Mouse (Mus musculus) heart, embryonic 12.5 days (tissue): ENCODE measurements at regions not wholly inside any gene's neighbourhood (a gene's known extent, or its start where the extent isn't known, plus 50 kb on each side); places are given as distances from the start of the nearest gene placed in this dataset.

Source experiments
- ATAC-seq: fragments of 200-750 bp; cut with Nextera tagmentation; 2 replicates; pipeline ENCODE4 v1.8.0; 2017; ENCODE audit warnings: moderate TSS enrichment, moderate library complexity; ENCODE audit not compliant: insufficient number of reproducible peaks, low FRiP score
- H3K27ac ChIP-seq: fragments of 300-500 bp; sonication (generic); 2 replicates; pipeline ENCODE4 v1.5.1; 2016; ENCODE audit warnings: mild to moderate bottlenecking, moderate library complexity; ENCODE audit not compliant: poor library complexity, severe bottlenecking
- H3K27me3 ChIP-seq: fragments of 300-500 bp; sonication (generic); replicated peaks from 2 replicates; pipeline ENCODE4 v1.6.1; 2016; ENCODE audit warnings: mild to moderate bottlenecking, moderate library complexity
- H3K36me3 ChIP-seq: fragments of 300-500 bp; sonication (generic); 2 replicates; pipeline ENCODE4 v1.6.1; 2016; ENCODE audit warnings: mild to moderate bottlenecking, moderate library complexity
- H3K4me1 ChIP-seq: fragments of 300-500 bp; sonication (generic); replicated peaks from 2 replicates; pipeline ENCODE4 v1.6.1; 2016; ENCODE audit warnings: mild to moderate bottlenecking
- H3K4me2 ChIP-seq: fragments of 300-500 bp; sonication (generic); 2 replicates; pipeline ENCODE4 v1.6.1; 2016; ENCODE audit warnings: mild to moderate bottlenecking, moderate library complexity
- H3K4me3 ChIP-seq: fragments of 300-500 bp; sonication (generic); 2 replicates; pipeline ENCODE4 v1.5.1; 2016; ENCODE audit warnings: mild to moderate bottlenecking
- H3K9ac ChIP-seq: fragments of 300-500 bp; sonication (generic); 2 replicates; pipeline ENCODE4 v1.6.1; 2016; ENCODE audit warnings: mild to moderate bottlenecking, moderate library complexity
- H3K9me3 ChIP-seq: fragments of 300-500 bp; sonication (generic); replicated peaks from 2 replicates; pipeline ENCODE4 v1.6.1; 2016; ENCODE audit warnings: mild to moderate bottlenecking, moderate library complexity
- WGBS: fragments of 180-500 bp; shearing (Covaris S2); methylation state at CpG from one replicate; pipeline ENCODE4 v1.1.7; 2016; 5-methylcytosine and 5-hydroxymethylcytosine counted together

DNA sequence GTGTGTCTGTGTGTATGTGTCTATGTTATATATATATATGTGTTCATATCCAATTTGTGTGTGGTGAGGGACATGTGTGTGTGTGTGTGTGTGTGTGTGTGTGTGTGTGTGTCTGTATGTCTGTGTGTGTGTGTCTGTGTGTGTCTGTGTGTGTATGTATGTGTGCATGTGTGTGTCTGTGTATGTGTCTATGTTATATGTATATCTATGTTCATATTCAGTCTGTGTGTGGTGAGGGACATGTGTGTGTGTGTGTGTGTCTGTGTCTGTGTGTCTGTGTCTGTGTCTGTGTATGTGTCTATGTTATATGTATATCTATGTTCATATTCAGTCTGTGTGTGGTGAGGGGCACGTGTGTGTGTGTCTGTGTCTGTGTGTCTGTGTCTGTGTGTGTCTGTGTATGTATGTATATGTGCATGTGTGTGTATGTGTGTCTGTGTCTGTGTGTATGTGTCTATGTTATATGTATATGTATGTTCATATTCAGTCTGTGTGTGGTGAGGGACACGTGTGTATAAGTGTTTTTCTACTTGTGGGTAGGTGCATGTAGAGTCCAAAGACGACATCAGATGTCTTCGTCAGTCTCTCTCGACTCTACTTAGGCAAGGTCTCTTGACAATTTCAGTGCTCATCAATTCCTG lies 370.5 kb upstream of the Slc7a11 start:
- H3K27ac ChIP-seq, result no peak overlapping the region
- H3K9me3 ChIP-seq, result no peaks in the 10 kb centered on the region
- no peak overlapping the region for H3K9ac ChIP-seq
- peaks cover 14% of the 10 kb centered on the region; the same call in 1 of the 2 replicates for H3K4me1 ChIP-seq
- H3K4me2 ChIP-seq, result no peak overlapping the region
- no peak overlapping the region for H3K4me3 ChIP-seq
- no peaks in the 10 kb centered on the region for H3K36me3 ChIP-seq
- ATAC-seq, result no peak
- H3K27me3 ChIP-seq, result no peaks in the 10 kb centered on the region
- WGBS, result 86% methylated on average over 5 of the region's 5 CpGs

DNA sequence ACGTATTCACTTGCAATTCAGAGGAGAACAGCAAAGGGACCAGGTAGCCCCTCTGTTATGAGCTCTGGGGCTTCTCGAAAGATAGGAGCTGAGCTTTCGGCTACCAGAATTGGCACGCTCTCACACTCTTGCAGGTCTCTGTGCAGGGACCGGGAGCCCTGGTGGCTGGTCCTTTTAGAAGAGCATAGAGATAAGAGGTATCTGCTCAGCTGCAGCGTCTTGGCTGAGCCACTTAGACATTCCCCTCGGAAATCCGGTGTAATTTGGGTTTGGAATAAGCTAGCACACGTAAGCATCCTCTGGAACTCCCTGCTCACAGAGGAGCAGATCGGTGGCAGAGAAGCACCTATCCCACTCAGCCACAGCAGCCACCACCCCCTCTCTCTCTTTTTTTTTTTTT lies 372.3 kb upstream of the Slc7a11 start:
- H3K9ac ChIP-seq, result no peak overlapping the region
- no peak for ATAC-seq
- H3K4me3 ChIP-seq, result no peak overlapping the region
- no peak overlapping the region for H3K27ac ChIP-seq
- no peaks in the 10 kb centered on the region for H3K9me3 ChIP-seq
- no peaks in the 10 kb centered on the region for H3K27me3 ChIP-seq
- H3K4me1 ChIP-seq, result peaks cover 14% of the 10 kb centered on the region; the same call in 1 of the 2 replicates
- peak overlapping the region; percentile 53 for H3K4me2 ChIP-seq
- no peaks in the 10 kb centered on the region for H3K36me3 ChIP-seq
- WGBS, result 37% methylated on average over 10 of the region's 10 CpGs

DNA sequence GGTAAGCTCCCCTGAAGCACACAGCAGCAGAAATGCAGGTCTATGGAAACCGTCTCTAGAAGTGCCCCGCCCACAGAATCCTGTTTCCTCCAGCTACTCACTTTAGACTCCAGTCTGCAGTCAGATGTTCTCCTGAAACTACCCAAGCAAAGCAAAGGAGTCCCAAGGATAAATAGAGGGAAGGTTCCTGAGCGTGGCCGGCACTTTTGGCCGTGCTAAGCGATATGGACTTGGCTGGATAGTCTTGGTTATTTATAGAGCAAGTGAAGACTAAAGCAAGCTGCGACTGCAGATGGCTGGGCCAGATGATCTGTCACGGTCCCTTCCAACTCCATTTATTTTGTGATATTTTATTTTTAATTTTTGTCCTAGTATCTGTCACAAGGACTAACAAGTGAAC lies 373.1 kb upstream of the Slc7a11 start:
- Histone ChIP-seq H3K27ac (no peak overlapping the region; the same call in 1 of the 2 replicates), H3K36me3 (no peaks in the 10 kb centered on the region), H3K27me3 (no peaks in the 10 kb centered on the region), H3K9ac (no peak overlapping the region), H3K4me1 (peaks cover 15% of the 10 kb centered on the region; the same call in 1 of the 2 replicates), H3K4me3 (no peak overlapping the region), H3K4me2 (peak overlapping the region; percentile 53), H3K9me3 (no peaks in the 10 kb centered on the region)
- WGBS, result 31% methylated on average over 8 of the region's 8 CpGs
- ATAC-seq, result no peak

DNA sequence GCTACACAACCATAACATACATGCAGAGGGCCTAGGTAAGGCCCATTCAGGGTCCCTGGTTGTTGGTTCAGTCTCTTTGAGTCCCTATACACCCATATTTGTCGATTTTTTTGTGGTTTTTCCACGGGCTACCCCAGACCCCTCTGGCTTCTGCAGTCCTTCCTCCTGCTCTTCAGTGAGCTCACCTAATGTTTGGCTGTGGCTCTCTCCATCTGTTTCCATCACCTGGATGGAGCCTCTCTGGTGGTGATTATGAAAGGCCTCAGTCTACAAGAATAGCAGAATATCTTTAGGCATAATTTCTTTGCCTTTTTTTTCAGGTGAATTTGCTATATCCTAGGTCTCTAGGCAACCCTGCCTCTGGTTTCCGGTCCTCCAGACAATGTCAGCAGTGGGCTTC lies 373.9 kb upstream of the Slc7a11 start:
- no peak overlapping the region for H3K4me3 ChIP-seq
- H3K4me2 ChIP-seq, result no peak overlapping the region
- peaks cover 22% of the 10 kb centered on the region; the same call in 1 of the 2 replicates for H3K4me1 ChIP-seq
- no peak for ATAC-seq
- no peaks in the 10 kb centered on the region for H3K27me3 ChIP-seq
- H3K9me3 ChIP-seq, result no peaks in the 10 kb centered on the region
- H3K36me3 ChIP-seq, result no peaks in the 10 kb centered on the region
- 78% methylated on average over 3 of the region's 3 CpGs for WGBS
- H3K27ac ChIP-seq, result no peak overlapping the region
- no peak overlapping the region for H3K9ac ChIP-seq

DNA sequence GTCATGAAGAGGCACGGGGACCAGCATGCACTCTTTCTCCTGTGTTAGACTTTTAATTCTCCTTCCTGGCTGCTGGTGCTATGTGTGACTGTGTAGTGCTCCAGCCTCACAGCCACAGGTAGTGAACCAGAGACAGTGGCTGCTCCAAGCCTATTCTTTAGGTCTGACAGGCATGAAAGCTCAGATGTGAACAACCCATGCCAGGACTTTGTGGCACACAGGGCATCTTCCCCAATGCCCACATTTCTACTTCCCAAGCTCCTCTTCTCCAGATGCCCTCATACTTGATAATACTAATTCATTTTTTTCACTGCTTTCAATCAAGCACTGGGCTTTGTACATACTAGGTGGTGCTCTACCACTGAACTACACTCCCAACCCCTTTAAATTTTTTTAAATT lies 377.4 kb upstream of the Slc7a11 start:
- H3K27ac ChIP-seq, result no peak overlapping the region
- peaks cover 16% of the 10 kb centered on the region for H3K4me1 ChIP-seq
- H3K9me3 ChIP-seq, result no peaks in the 10 kb centered on the region
- H3K27me3 ChIP-seq, result no peaks in the 10 kb centered on the region
- H3K4me2 ChIP-seq, result no peak overlapping the region
- no peak for ATAC-seq
- no peak overlapping the region for H3K4me3 ChIP-seq
- 70% methylated on average over 1 of the region's 1 CpGs for WGBS
- H3K36me3 ChIP-seq, result no peaks in the 10 kb centered on the region
- no peak overlapping the region for H3K9ac ChIP-seq

DNA sequence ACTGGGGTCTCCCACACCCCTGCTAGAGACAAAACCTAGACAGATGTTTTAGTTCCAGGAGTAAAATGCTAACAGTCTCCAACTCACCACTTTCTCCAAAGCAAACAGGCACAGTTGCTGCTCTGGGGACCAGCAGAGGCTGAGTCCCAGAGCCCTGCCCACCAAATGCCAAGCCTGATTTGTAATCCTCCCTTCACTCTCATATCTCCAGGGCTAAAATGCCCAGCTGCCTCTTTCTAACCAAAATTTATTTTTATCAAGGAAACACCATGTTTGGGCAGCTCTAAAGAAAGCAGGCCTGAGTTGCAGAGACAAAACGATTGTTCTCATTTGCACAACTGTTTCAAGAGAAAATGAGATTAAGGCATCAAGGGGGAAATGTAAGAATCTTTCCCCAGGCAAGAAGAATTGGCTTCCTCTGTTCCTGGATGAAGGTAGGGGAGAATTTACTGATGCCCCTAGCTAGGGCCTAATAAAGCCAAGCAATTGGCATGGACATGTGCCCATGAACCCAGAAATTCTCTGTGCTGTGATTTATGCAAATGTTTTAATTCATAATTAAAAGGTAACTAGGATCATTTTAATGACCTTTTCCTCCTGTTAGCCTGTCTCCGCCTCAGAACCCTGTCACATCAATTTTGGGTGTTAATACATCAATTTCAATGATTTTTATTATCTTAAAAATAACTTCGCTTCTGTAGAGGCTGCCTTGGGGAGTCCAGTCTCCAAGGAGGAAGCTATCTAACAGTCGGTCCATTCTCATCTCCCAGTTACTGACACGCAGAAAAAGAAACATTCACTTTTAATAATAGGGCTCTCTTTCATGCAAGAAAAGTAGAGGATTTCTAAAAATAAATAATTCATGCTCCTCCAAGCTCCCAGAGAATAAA lies 382.4 kb upstream of the Slc7a11 start:
- WGBS, result 65% methylated on average over 5 of the region's 5 CpGs
- Histone ChIP-seq H3K27ac (no peak overlapping the region), H3K4me3 (no peak overlapping the region), H3K9ac (no peak overlapping the region), H3K4me1 (peaks cover 9% of the 10 kb centered on the region), H3K4me2 (no peak overlapping the region), H3K36me3 (no peaks in the 10 kb centered on the region), H3K27me3 (no peaks in the 10 kb centered on the region), H3K9me3 (0 out of 2 replicates have a peak, but pooled peaks cover 4% of the 10 kb centered on the region)
- no peak for ATAC-seq

DNA sequence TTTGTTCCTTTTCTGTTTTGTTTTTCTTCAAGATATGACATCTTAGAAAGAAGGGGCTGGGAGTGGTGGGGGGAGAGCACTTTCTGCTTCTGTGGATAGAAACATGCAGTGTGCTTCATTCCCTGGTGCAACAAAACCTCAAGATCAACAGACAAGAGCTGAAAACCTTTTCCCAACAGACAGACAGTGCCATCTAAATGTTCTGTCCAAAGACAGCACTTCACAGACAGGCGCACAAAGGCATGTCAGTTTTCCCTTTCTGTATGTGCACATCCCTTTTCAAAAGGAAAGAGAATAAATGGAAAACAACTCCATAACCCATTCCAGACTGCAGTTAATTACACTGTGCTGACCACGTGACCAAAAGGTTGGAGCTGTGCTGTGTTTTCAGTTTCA lies 383.0 kb upstream of the Slc7a11 start:
- no peaks in the 10 kb centered on the region for H3K27me3 ChIP-seq
- H3K4me3 ChIP-seq, result no peak overlapping the region
- peaks cover 8% of the 10 kb centered on the region for H3K4me1 ChIP-seq
- 0 out of 2 replicates have a peak, but pooled peaks cover 4% of the 10 kb centered on the region for H3K9me3 ChIP-seq
- ATAC-seq, result no peak
- H3K27ac ChIP-seq, result no peak overlapping the region
- H3K9ac ChIP-seq, result no peak overlapping the region
- WGBS, result 83% methylated on average over 2 of the region's 2 CpGs
- no peaks in the 10 kb centered on the region for H3K36me3 ChIP-seq
- H3K4me2 ChIP-seq, result no peak overlapping the region

DNA sequence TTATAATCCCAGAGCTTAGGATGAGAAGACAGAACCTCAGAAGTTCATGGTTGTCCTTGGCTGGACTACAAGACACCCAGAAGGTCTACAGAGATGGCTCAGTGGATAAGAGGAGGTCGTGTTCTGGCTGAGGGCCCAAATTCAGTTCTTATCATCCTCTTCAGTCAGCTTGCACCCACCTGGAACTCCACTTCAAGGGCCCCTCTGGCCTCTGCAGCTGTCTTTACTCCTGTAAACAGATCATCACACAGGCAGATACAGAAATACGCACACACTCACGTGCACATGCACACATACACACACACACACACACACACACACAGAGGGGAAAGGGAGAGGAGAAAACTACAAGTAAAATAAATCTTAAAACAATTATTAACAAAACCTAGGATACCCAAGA lies 385.8 kb upstream of the Slc7a11 start:
- Histone ChIP-seq H3K4me3 (no peak overlapping the region), H3K27ac (no peak overlapping the region), H3K36me3 (no peaks in the 10 kb centered on the region), H3K4me1 (no peaks in the 10 kb centered on the region; the same call in 1 of the 2 replicates), H3K9me3 (0 out of 2 replicates have a peak, but pooled peaks cover 4% of the 10 kb centered on the region), H3K9ac (no peak overlapping the region), H3K4me2 (no peak overlapping the region), H3K27me3 (no peaks in the 10 kb centered on the region)
- no peak for ATAC-seq
- WGBS, result 77% methylated on average over 3 of the region's 3 CpGs

DNA sequence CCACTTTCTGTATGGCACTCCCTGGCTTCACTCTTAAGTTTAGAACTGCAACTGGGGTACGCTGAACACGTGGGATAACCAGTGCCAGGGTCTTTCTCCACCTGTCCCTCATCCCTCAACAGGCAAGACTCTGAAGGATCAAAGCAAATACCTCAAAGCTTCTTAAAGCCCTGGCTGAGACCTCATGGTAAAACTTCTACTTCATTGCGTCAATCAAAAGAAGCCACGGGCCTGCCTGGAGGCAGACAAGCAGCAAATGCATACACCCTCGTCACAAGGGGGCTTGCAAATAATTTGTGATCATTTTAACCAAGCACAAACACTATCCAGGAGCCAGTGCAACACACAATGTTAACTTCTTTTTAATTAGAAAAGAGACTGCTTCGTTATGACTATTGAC lies 387.0 kb upstream of the Slc7a11 start:
- WGBS, result 74% methylated on average over 6 of the region's 6 CpGs
- Histone ChIP-seq H3K27ac (no peak overlapping the region), H3K9me3 (0 out of 2 replicates have a peak, but pooled peaks cover 4% of the 10 kb centered on the region), H3K36me3 (no peaks in the 10 kb centered on the region), H3K4me2 (no peak overlapping the region), H3K9ac (no peak overlapping the region), H3K27me3 (no peaks in the 10 kb centered on the region), H3K4me3 (no peak overlapping the region), H3K4me1 (no peaks in the 10 kb centered on the region; the same call in 1 of the 2 replicates)
- no peak for ATAC-seq

DNA sequence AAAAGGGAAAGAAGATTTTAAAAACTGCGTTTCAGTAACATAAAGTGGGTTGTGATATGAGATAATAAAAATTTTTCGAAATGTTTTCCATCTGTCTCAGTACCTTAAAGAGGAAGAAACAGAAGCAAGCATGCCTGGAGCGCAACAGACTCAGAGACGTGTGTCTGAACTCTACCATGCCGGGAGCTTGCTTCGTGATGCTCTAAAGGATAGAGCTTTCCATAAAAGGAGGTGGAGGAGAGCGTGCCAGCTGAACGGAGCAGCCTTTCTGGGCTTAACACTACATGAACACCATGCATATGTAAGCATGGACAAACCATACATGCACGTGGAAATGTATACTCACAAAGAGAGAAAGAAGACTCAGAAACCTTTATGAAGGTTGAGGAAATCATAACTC lies 387.5 kb upstream of the Slc7a11 start:
- Histone ChIP-seq H3K36me3 (no peaks in the 10 kb centered on the region), H3K4me3 (no peak overlapping the region), H3K27me3 (no peaks in the 10 kb centered on the region), H3K27ac (no peak overlapping the region), H3K4me1 (no peaks in the 10 kb centered on the region), H3K4me2 (no peak overlapping the region), H3K9ac (no peak overlapping the region), H3K9me3 (0 out of 2 replicates have a peak, but pooled peaks cover 4% of the 10 kb centered on the region)
- no peak for ATAC-seq
- 67% methylated on average over 9 of the region's 9 CpGs for WGBS

DNA sequence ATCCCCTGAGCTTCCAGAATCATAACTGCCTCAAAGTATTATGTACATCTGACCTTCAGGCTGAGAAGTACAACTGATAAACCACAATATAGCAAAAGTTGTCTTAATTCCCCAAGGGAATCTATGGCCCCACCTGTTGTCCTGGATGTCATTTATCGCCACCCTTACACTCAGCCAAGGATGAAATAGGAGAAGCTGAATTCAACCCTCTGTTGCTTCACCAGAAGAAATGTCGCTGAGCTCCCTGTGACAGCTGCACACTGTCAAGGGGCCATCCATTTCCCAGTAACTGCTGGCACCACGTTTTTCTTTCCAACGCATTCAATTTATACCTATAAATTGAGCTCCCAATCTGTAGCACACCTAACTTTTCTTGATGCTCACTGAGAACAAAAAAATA lies 382.0 kb upstream of the Noct start:
- Histone ChIP-seq H3K27ac (no peak overlapping the region), H3K4me2 (no peak overlapping the region), H3K4me3 (no peak overlapping the region), H3K4me1 (peaks cover 11% of the 10 kb centered on the region; the same call in 1 of the 2 replicates), H3K27me3 (no peaks in the 10 kb centered on the region), H3K36me3 (no peaks in the 10 kb centered on the region), H3K9ac (no peak overlapping the region), H3K9me3 (no peaks in the 10 kb centered on the region)
- ATAC-seq, result no peak
- WGBS, result 41% methylated on average over 4 of the region's 4 CpGs
